Mouse (Mus musculus): ENCODE data around the gene C1qtnf4. TPM values are rescaled to one million over a fixed set of nuclear protein-coding genes. Genes with fewer than 3 reads are reported as not detected.

C1qtnf4 gene
- 2.5 and 4.9 TPM in 2 replicates for polyA plus RNA-seq (2012; rRNA removed)

DNA sequence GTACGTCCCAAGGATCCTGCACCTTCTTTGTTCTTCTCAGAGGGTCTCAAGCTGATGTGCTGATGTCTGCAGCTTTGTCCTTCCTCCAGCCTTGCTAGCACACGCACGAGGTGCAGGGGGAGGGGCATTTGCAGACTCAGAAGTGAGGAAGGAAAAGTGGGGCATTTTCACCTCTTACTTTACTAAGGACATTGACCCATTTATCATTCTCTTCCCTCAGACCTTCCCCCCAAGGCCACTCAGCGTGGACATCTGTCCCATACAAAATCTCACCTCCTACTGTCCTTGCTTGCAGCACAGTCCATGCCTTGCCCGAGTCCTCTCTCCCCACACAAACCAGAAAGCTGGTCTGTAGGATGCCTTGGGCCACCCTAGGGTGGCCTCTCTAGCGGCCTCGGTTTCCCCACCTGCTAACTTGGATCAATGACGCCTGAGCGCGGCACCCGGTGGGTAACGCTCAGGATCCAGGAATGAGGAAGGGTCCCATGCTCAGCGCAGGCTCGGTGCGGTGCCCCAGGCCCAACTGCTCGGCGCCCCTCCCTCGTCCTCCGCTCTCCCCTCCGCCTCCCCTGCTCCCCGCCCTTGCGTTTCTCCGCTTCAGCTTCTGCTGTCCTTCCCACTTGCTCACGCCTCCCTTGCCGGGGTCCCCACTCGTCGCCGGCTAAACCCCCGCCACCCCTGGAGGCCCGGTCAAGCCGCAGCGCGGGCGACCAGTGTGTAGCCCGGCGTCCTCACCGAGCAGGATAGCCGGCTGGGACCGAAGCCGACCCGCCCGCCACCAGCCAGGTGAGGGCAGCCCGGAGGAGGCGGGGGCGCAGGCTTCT lies at the start of gene C1qtnf4:
Gene C1qtnf4 (plus strand): TSS at position 643 of the 824 bp plus-strand sequence.
- no peak for TF ChIP-seq CTCF (IDR thresholded peaks at IDR 0.05; ENCODE audit: borderline replicate concordance, control insufficient read depth, extremely low read depth, insufficient read depth, low read length, poor library complexity)
- TF ChIP-seq POLR2A (IDR thresholded peaks at IDR 0.05; ENCODE audit: control insufficient read depth, extremely low read depth, insufficient read depth, low read length, poor library complexity): no peak
- no peak within 1 kb of the TSS for H3K27ac ChIP-seq (ENCODE audit: control insufficient read depth, insufficient read depth, low read length)
- WGBS: 6% methylated on average over 45 of the region's 45 CpGs
- no peak for DNase-seq
- no peak within 1 kb of the TSS for H3K4me3 ChIP-seq (ENCODE audit: control insufficient read depth, insufficient read depth, low read length)
- H3K4me1 ChIP-seq (replicated peaks; ENCODE audit: control insufficient read depth, insufficient read depth, low read length): peaks cover 10% of the 10 kb centered on the region
- peaks cover 27% of the 10 kb centered on the region for H3K27me3 ChIP-seq (ENCODE audit: control insufficient read depth, insufficient read depth, low read length)
- H3K36me3 ChIP-seq (ENCODE audit: control insufficient read depth, insufficient read depth, low read length): no peaks in the 10 kb centered on the region

DNA sequence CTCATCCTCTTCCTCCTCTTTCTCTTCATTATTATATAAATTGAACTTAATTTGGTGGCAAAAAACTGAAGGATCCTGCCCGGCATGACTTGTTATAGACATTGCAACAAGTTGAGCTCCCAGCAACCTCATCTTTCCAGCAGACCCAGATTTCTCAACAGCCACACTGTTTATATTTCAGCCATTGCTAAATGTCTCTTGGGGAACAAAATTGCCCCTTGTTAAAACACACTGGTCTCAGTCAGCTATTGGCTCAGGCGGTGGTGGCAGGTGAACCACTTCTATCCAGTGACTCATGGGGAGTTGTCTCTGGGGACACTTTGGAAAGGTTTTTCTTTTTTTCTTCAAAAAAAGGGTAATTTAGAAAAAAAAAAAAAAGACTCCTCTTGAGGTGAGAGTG lies 47.0 kb upstream of the C1qtnf4 start:
- Histone ChIP-seq H3K36me3 (ENCODE audit: control insufficient read depth, insufficient read depth, low read length) (no peaks in the 10 kb centered on the region), H3K4me3 (ENCODE audit: control insufficient read depth, insufficient read depth, low read length) (no peak overlapping the region), H3K4me1 (replicated peaks; ENCODE audit: control insufficient read depth, insufficient read depth, low read length) (no peaks in the 10 kb centered on the region), H3K27ac (ENCODE audit: control insufficient read depth, insufficient read depth, low read length) (no peak overlapping the region), H3K27me3 (ENCODE audit: control insufficient read depth, insufficient read depth, low read length) (no peaks in the 10 kb centered on the region)
- TF ChIP-seq CTCF (IDR thresholded peaks at IDR 0.05; ENCODE audit: borderline replicate concordance, control insufficient read depth, extremely low read depth, insufficient read depth, low read length, poor library complexity): no peak
- TF ChIP-seq POLR2A (IDR thresholded peaks at IDR 0.05; ENCODE audit: control insufficient read depth, extremely low read depth, insufficient read depth, low read length, poor library complexity): no peak
- DNase-seq: no peak
- 98% methylated on average over 2 of the region's 2 CpGs for WGBS

DNA sequence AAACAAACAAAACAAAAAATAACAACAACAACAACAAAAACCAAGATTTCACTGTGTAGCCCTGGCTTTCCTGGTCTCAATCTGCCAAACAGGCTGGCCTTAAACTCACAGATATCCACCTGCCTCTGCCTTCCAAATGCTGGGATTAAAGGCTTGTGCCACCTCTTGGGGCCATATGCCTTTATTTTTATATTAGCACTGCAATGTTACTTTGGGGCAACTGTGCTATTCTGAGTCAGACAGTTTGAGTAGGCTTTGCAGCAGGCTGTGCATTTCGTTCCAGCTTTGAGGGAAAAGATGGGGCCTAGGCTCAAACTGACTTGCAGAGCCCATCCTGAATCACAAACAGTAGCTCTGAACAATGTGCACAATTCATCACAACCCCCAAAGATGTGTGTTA lies 42.0 kb upstream of the C1qtnf4 start:
- H3K4me1 ChIP-seq (replicated peaks; ENCODE audit: control insufficient read depth, insufficient read depth, low read length): peaks cover 2% of the 10 kb centered on the region; the same call in 1 of the 2 replicates
- WGBS: 88% methylated on average over 1 of the region's 1 CpGs
- TF ChIP-seq POLR2A (IDR thresholded peaks at IDR 0.05; ENCODE audit: control insufficient read depth, extremely low read depth, insufficient read depth, low read length, poor library complexity): no peak
- TF ChIP-seq CTCF (IDR thresholded peaks at IDR 0.05; ENCODE audit: borderline replicate concordance, control insufficient read depth, extremely low read depth, insufficient read depth, low read length, poor library complexity): no peak

DNA sequence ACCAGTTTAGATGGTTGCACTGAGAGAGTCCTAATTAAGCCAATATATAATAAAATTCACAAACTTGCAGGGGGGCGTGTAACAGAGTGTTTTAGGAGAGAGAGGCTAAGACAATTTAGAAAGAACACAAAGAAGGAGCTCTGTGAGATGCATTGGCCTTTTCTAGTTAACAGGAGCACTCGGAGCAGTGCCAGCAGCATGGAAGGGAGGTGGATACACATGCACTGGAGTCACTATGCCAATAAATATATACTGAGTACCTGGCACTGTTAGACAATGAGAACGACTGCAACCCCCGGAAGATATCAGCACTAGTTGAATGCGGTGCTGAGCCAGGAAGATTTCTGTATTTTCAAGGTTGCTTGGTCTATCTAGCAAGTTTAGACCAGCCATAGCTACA lies 41.4 kb upstream of the C1qtnf4 start:
- Histone ChIP-seq H3K4me3 (ENCODE audit: control insufficient read depth, insufficient read depth, low read length) (no peak overlapping the region), H3K27me3 (ENCODE audit: control insufficient read depth, insufficient read depth, low read length) (no peaks in the 10 kb centered on the region), H3K36me3 (ENCODE audit: control insufficient read depth, insufficient read depth, low read length) (no peaks in the 10 kb centered on the region), H3K27ac (ENCODE audit: control insufficient read depth, insufficient read depth, low read length) (no peak overlapping the region), H3K4me1 (replicated peaks; ENCODE audit: control insufficient read depth, insufficient read depth, low read length) (peaks cover 2% of the 10 kb centered on the region; the same call in 1 of the 2 replicates)
- DNase-seq: no peak
- no peak for TF ChIP-seq POLR2A (IDR thresholded peaks at IDR 0.05; ENCODE audit: control insufficient read depth, extremely low read depth, insufficient read depth, low read length, poor library complexity)
- TF ChIP-seq CTCF (IDR thresholded peaks at IDR 0.05; ENCODE audit: borderline replicate concordance, control insufficient read depth, extremely low read depth, insufficient read depth, low read length, poor library complexity): no peak
- 92% methylated on average over 5 of the region's 5 CpGs for WGBS

More for the DNA sequence above, 42.0 kb upstream of the C1qtnf4 start:
- Histone ChIP-seq H3K27me3 (ENCODE audit: control insufficient read depth, insufficient read depth, low read length) (no peaks in the 10 kb centered on the region), H3K4me3 (ENCODE audit: control insufficient read depth, insufficient read depth, low read length) (no peak overlapping the region), H3K36me3 (ENCODE audit: control insufficient read depth, insufficient read depth, low read length) (no peaks in the 10 kb centered on the region), H3K27ac (ENCODE audit: control insufficient read depth, insufficient read depth, low read length) (no peak overlapping the region)
- no peak for DNase-seq

DNA sequence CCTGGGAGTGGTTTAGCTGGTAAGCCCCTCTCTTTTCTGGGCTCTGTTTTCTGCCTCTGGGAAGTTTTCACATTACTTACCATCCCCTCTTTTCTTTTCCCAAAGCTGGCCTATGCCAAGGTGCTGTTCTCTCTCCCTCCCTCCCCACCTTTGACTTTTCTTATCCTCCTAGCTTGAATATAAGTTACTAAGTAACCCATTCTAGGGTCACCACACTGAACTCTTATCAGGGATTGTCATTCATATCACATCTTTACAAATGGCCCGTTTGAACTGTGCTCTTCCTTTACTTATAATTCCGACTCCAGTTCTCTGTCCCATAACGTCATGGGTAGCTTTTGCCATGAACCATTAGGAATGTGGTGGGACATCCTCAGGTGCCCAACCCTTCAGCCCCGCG lies 40.4 kb upstream of the C1qtnf4 start:
- DNase-seq: no peak
- Histone ChIP-seq H3K4me3 (ENCODE audit: control insufficient read depth, insufficient read depth, low read length) (no peak overlapping the region), H3K27me3 (ENCODE audit: control insufficient read depth, insufficient read depth, low read length) (no peaks in the 10 kb centered on the region), H3K27ac (ENCODE audit: control insufficient read depth, insufficient read depth, low read length) (no peak overlapping the region), H3K4me1 (replicated peaks; ENCODE audit: control insufficient read depth, insufficient read depth, low read length) (peaks cover 2% of the 10 kb centered on the region; the same call in 1 of the 2 replicates), H3K36me3 (ENCODE audit: control insufficient read depth, insufficient read depth, low read length) (no peaks in the 10 kb centered on the region)
- TF ChIP-seq POLR2A (IDR thresholded peaks at IDR 0.05; ENCODE audit: control insufficient read depth, extremely low read depth, insufficient read depth, low read length, poor library complexity) (no peak), CTCF (IDR thresholded peaks at IDR 0.05; ENCODE audit: borderline replicate concordance, control insufficient read depth, extremely low read depth, insufficient read depth, low read length, poor library complexity) (no peak)
- 92% methylated on average over 5 of the region's 5 CpGs for WGBS

DNA sequence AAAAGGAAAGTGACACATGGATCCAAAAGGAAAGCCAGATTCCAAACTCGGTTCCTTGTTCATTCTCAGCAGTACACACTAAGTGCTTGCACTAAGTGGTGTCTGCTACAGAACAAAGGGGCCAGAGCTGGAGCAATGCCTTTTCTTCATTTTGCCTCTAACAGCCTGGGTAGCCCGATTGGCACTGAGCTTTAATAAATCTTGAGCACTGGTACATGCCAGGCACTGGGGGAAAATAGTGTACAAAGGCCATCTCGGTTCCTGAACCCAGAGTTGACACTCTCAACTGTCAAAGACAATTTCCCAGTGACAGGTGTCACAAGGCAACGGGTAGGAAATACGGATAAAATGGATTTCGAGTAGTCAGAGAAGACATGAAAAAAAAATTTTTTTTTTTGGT lies 39.5 kb upstream of the C1qtnf4 start:
- no peak overlapping the region for H3K27ac ChIP-seq (ENCODE audit: control insufficient read depth, insufficient read depth, low read length)
- 78% methylated on average over 6 of the region's 6 CpGs for WGBS
- DNase-seq: peak; percentile 6
- H3K27me3 ChIP-seq (ENCODE audit: control insufficient read depth, insufficient read depth, low read length): no peaks in the 10 kb centered on the region
- no peak overlapping the region for H3K4me3 ChIP-seq (ENCODE audit: control insufficient read depth, insufficient read depth, low read length)
- peaks cover 2% of the 10 kb centered on the region; the same call in 1 of the 2 replicates for H3K4me1 ChIP-seq (replicated peaks; ENCODE audit: control insufficient read depth, insufficient read depth, low read length)
- peaks cover 5% of the 10 kb centered on the region; the same call in 1 of the 2 replicates for H3K36me3 ChIP-seq (ENCODE audit: control insufficient read depth, insufficient read depth, low read length)
- TF ChIP-seq CTCF (IDR thresholded peaks at IDR 0.05; ENCODE audit: borderline replicate concordance, control insufficient read depth, extremely low read depth, insufficient read depth, low read length, poor library complexity): no peak
- no peak for TF ChIP-seq POLR2A (IDR thresholded peaks at IDR 0.05; ENCODE audit: control insufficient read depth, extremely low read depth, insufficient read depth, low read length, poor library complexity)

All from thymus, adult 2 months (tissue).